Mouse (Mus musculus) c-Kit-positive CD71-positive TER-119-negative erythroid progenitor cells, embryonic 14.5 days (primary cell): ENCODE results near the gene Ggt1.
"Not testable (repeated sequence)": the region's sequence is repeated elsewhere in the genome, so short reads cannot be mapped to it uniquely, and the experiment has no call there.

ENCODE experiments used
- DNase-seq: peaks from one replicate; pipeline ENCODE4 v3.0.0-alpha.2; 2013; ENCODE audit warnings: low read depth

Gene Ggt1

GRCm38 (mm10) chr10:75551175-75551574 is 10.2 kb upstream of the Ggt1 start:
- no peak for DNase-seq

GRCm38 (mm10) chr10:75552106-75552505 is 9.3 kb upstream of the Ggt1 start:
- DNase-seq = no peak

GRCm38 (mm10) chr10:75552701-75553450 is 8.5 kb upstream of the Ggt1 start:
- DNase-seq = no peak

GRCm38 (mm10) chr10:75554090-75554489 is 7.3 kb upstream of the Ggt1 start:
- DNase-seq = no peak

- no peak for DNase-seq
Observed at GRCm38 (mm10) chr10:75555557-75555956, 5.8 kb upstream of the Ggt1 start.

GRCm38 (mm10) chr10:75556026-75556425 is 5.4 kb upstream of the Ggt1 start:
- no peak for DNase-seq

- DNase-seq = no peak
Observed at GRCm38 (mm10) chr10:75558515-75558914, 2.9 kb upstream of the Ggt1 start.

GRCm38 (mm10) chr10:75559041-75559675 is 2.2 kb upstream of the Ggt1 start:
- no peak for DNase-seq

GRCm38 (mm10) chr10:75559676-75560548 is 1.5 kb upstream of the Ggt1 start, which contains the start of gene Lrrc75b:
Gene Lrrc75b (minus strand): TSS chr10:75560330.
- DNase-seq = no peak

GRCm38 (mm10) chr10:75560549-75560899 is 880 bp upstream of the Ggt1 start:
- DNase-seq = no peak

- DNase-seq = no peak
Observed at GRCm38 (mm10) chr10:75562596-75562995, 1.2 kb downstream of the Ggt1 start.

- DNase-seq = no peak
Observed at GRCm38 (mm10) chr10:75564687-75565265, 3.4 kb downstream of the Ggt1 start.

- DNase-seq = no peak
Observed at GRCm38 (mm10) chr10:75565436-75565835, 4.0 kb downstream of the Ggt1 start.

- no peak for DNase-seq
Observed at GRCm38 (mm10) chr10:75565906-75566305, 4.5 kb downstream of the Ggt1 start.

GRCm38 (mm10) chr10:75566321-75566720 is 4.9 kb downstream of the Ggt1 start:
- no peak for DNase-seq

GRCm38 (mm10) chr10:75566765-75567164 is 5.4 kb downstream of the Ggt1 start:
- not testable (repeated sequence) for DNase-seq

- no peak for DNase-seq
Observed at GRCm38 (mm10) chr10:75568029-75568428, 6.6 kb downstream of the Ggt1 start.

GRCm38 (mm10) chr10:75568441-75568840 is 7.0 kb downstream of the Ggt1 start:
- no peak for DNase-seq

GRCm38 (mm10) chr10:75568851-75569250 is 7.4 kb downstream of the Ggt1 start:
- no peak for DNase-seq

- no peak for DNase-seq
Observed at GRCm38 (mm10) chr10:75570981-75571657, 9.7 kb downstream of the Ggt1 start.

GRCm38 (mm10) chr10:75571937-75572336 is 10.5 kb downstream of the Ggt1 start:
- DNase-seq = no peak

- no peak for DNase-seq
Observed at GRCm38 (mm10) chr10:75573181-75573580, 11.8 kb downstream of the Ggt1 start.
